Mouse (Mus musculus) gastrocnemius, postnatal 14 days (tissue): Measurements from ENCODE around the gene Slc38a10. TPM values are rescaled to one million over a fixed set of nuclear protein-coding genes. Genes with fewer than 3 reads are reported as not detected.

Experiments
- DNase-seq: peaks from one replicate; pipeline ENCODE4 v3.0.0; 2021; ENCODE audit warnings: mixed read lengths
- intact Hi-C: fragments of 180-260 bp; cut with DNase I; formaldehyde crosslinking; loops from one replicate; pipeline ENCODE4 v1.15.1; 2025; ENCODE audit warnings: low total_unique reads
- total RNA-seq, 2 experiments: library from RNA; stranded (reverse); gene quantifications; 2 replicates each; pipeline ENCODE4 v1.2.3; 2021

The Slc38a10 gene
- total RNA-seq, 2 experiments from 2014 or later = 56.1 to 60.8 TPM

DNA sequence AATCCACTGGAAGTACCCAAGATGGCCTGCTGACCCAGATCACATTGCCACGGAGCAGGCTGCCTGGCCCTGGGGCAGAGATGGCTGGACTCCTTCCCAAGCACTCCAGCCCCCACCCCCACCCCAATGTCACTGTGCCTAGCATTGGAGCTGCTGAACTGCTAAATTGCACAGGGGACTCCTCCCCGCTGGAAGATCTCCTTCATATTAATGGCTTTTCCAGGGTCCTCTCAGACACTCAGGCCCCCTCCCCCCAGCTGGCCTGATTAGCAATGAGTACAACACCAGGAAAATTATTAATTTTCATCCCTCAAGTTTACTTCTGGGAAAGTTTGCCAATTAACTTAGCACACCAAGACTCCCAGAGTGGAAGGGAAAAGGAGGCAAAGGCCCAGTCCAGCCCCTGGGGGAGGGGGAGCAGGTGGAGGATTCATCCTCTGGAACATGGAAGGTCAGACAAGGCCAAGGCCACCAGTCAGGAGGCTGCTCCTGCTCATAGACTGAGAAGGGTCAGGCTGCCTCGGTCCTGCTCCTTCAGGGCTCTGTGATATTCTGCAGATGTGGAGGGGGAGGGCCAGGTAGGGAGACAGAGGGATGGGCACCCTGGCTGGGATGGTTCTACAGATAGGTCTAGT, 31.4 kb upstream of the Slc38a10 start:
- no peak for DNase-seq
- intact Hi-C loops = no loop called here

DNA sequence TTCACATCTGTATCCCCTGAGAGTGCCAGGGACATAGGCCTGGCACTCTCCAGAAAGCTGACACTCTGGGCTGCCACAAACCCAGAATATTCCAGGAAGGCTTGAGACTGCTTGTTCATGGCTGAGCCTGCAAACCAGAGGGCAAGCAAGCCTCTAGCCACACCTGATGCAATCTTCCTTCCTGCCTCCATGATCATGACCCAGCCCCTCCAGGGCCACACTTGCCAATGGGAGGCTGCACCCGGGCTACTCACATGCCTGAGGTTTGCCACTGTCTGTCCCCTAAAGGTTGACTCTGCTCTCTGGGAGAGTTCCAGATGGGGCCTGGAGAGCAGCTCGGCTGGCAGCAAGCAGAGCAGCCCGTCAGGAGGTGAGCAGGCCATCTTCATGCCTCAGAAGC, 30.2 kb upstream of the Slc38a10 start:
- intact Hi-C loops = no loop called here

DNA sequence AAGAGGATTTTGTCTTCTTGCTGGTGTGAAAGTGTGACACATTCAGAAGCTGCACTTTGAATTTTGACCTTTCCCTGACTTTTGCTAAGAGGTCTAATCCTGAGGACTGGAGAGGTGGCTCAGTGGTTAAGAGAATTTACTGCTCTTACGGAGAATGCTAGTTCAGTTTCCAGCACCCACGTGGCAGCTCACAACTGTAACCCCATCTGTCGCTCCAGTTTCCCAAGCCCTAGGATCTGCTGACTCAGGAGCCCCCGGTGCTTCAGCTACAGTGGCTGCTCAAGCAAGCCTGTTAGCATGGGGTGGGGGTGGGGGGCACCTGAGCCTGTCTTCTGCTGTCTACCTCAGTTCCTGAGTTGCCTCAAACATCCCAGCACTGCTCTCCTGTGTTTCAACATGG, 28.2 kb upstream of the Slc38a10 start:
- intact Hi-C loops = loop anchor here (10.0 kb wide), 1 partner anchor 125 kb away; no protein-coding TSS in a partner anchor
- peak; percentile 41 for DNase-seq

More for the DNA sequence above, 30.2 kb upstream of the Slc38a10 start:
- DNase-seq = no peak

DNA sequence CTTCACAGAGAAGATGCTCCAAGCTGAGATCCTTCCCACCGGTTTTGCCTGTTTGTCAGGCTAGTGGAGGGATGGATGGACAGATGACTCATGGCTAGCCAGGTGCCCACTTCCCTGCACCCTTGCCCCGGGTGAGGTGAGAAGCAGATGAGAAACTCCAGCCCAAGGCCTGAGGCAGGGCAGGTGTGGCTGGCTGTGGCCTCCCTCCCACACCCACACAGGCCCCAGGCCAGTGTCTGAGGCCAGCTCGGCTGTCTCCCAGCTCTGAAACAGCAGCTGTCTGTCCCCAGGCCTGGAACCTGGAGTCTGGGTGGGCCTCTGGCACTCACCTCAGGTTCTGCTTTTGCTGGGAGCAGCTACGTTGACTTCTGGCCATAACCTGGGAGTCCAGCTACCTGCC, 24.8 kb upstream of the Slc38a10 start:
- DNase-seq = no peak
- intact Hi-C loops = loop anchor here (10.0 kb wide), 1 partner anchor 129 kb away; no protein-coding TSS in a partner anchor

DNA sequence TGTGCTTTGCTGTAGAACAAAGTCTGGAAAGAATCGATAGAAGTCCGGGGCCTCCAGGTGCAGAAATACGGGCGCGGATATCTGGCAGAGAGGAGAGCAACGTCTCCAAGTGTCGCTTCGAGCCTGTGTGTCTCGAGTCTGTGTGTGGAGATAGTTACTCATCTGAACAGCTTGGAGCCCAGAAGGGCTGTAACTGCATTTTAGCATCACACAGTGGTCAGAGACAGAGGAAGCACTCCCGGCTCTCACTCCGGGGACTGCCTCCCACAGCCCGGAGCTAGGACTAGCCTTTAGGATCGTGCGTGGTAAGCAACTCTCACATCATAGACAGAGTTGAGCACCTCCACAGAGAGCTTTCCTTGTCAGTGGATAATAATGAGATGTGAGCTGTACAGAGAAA, 22.1 kb upstream of the Slc38a10 start:
- intact Hi-C loops = loop anchor here (10.0 kb wide), 1 partner anchor 132 kb away; no protein-coding TSS in a partner anchor
- no peak for DNase-seq

DNA sequence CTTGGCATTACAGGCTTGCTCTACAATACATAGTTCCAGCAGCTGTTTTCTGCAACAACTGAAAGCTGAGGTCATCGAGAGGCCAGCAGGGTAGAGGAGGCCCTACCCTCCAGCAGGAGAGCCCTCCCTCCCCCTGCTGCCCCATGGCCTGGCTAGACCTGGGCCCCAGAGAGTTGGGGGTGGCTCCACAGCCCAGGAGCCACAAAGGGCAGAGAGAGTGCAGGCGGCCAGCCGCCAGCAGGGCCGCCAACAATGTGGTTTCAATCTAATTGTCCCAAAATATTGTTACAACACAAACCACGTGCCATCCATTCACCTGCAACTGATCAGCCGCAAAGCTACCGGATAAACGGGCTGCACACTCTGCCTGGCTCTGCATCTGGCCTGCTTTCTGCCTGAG, 20.0 kb upstream of the Slc38a10 start:
- no peak for DNase-seq
- intact Hi-C loops = loop anchor here (10.0 kb wide), 1 partner anchor 134 kb away; no protein-coding TSS in a partner anchor

DNA sequence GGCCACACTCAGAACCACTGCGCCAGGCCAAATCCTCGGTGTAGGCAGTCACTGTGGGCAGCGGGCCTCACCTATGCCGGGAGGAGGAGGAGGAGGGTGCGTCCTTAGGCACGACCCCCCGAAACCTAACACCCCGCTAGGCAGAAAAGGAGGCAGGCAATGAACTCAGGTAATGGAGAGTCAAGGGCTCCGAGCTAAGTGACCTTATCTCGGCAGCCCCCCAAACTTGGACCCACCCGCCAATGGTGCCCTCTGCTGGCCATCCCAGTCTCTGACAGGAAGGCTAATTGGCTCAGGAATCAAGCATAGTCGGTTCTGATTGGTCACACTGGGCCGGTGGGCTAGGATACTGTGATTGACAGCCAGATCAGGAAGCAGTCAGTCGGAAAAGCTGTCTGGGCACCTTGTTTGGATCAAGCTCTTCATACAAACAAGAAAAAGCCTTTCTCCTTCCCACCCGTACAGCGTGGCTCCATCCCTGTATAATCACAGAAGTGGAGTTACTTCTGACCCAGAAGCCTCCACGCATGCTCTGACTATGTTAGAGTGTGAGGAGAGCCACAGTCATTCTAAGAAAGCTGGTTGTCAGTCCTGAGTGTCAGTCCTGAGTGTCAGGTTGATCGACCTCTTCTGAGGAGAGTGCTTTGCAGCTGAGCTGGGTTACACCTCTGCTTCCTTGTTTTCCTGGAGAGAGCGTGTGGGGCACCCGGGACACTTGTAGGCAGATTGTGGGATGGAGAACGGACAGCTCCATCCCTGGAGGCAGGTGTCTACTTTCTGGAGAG, 18.3 kb upstream of the Slc38a10 start:
- intact Hi-C loops = no loop called here
- peak; percentile 76 for DNase-seq

DNA sequence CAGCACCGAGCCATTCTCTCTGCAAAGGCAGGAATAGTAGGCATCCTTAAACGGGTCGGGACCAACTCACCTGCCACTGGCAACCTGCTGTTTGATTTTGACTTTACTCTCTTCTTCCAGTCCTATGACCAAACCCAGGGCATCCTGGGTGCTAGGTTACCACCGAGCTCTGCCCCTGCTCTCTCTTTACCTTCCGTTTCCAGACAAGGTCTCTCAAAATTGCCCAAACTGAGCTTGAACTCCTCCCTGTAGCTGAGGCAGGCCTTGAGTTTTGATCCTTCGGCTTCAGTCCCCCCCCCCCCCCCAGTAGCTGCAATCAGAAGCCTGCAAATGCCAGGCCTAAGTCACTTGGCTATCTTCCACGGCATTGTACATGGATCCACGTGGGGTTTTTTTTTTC, 17.4 kb upstream of the Slc38a10 start:
- intact Hi-C loops = no loop called here
- DNase-seq = no peak

DNA sequence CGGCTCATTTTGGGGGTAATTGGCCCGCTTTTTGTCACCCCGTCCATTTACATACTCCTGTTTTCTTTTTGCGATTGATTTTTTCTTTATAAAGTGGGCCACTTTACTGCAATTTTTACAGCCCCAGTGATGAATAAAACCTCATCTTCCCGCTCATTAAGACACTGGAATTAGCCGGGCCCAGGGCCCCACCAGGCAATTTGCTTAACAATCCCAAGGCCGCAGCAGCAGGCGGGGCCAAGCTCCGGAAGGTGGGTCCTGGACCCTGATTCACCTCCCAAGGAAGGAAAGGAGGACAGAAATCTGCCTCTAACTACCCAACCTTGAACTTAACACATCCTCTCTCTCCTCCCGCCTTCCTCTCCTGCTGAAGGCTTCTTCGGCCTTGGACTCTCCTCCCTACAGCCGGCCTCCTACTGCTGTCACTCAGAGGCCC, 16.8 kb upstream of the Slc38a10 start:
- no peak for DNase-seq
- intact Hi-C loops = no loop called here

DNA sequence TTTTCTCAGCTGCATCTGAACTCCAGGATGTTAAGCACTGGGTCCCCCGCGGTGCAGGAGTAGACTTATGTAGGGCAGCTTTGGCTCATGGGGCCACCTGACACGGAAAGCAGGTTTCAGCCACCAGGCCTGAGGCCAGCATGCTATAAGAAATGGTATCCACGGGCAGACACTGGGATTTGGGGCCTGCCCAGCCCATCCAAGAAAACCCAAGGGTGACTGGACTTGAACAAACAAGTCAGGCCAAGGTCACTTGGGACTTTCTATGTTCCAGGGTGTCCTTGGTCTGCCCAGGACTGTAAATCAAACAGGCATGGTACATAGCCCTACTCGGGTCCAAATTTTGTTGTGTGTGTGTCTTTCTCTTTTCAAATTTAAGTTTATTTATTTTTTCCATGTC, 15.9 kb upstream of the Slc38a10 start:
- no peak for DNase-seq
- intact Hi-C loops = no loop called here

DNA sequence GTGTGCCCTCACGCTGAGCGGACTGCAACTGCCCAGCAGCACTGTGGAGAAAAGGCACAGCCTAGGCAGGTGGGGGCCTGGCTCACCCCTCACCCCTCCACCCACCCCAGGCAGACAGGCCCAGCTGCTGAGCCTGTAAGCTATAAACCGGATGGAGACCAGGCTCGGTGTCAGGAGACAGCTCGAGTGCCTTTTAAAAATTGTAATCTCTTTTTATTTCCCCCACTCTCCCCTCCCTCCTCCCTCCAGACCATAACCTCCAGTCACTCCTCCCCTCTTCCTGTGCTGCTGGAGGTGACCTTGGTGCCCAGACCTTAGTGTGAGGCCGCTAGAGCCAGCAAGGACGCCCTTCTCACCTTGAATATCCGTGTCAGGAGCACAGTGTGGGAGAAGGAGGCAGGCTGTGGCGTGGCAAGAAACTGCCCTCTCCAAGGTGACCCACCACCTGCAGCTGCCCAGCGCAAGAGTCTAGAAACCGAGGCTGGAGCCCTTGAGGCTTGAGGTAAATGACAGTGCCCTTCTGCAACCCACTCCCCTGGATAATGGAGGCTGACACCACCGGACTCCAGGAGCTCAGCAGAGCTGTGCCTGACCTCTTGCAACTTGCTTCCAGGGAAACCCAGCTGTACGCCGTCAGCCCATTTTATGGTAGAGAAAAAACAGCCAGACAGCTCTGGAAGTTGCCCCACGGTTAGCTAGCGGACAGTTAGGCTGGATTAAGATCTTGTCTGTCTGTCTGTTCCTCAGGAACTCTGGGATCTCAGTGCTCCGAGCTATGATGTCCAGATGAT, 13.5 kb upstream of the Slc38a10 start:
- no peak for DNase-seq
- intact Hi-C loops = loop anchor here (5.0 kb wide), 1 partner anchor 52 kb away; no protein-coding TSS in a partner anchor

DNA sequence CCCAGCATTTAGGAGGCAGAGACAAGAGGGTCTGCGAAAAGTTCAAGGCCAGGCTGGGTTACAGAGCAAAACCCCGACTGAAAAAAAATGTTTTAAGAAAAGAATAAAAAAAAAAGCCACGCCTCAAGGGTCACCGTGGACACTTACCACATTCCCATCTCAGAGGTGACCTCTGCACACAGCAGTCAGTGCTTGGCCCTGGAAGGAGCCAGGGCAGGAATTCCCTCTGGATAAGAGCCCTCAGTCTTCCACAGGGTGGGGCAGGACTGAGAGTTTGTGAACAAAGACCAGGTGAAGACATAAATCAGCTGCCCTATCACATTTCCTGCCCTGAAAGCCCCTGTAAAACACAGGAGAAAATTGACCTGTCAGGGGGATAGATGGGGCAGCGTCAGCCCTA, 12.9 kb upstream of the Slc38a10 start:
- no peak for DNase-seq
- intact Hi-C loops = loop anchor here (5.0 kb wide), 1 partner anchor 52 kb away; no protein-coding TSS in a partner anchor

DNA sequence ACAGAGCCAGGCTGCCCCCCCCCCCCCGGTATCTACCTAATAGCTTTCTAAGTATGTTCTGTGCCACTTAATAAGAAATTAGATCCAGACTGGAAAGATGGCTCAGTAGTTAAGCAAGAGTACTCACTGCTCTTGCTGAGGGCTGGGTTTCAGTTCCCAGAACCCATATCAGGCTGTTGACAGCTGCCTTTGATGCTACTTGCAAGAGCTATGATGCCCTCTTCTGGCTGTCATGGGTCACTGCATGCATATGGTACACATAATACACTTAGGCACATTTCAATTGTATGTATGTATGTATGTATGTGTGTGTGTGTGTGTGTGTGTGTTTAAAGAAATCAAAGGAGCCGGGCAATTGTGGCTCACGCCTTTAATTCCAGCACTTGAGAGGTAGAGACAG, 12.1 kb upstream of the Slc38a10 start:
- DNase-seq = no peak
- intact Hi-C loops = loop anchor here (5.0 kb wide), 1 partner anchor 51 kb away; no protein-coding TSS in a partner anchor

DNA sequence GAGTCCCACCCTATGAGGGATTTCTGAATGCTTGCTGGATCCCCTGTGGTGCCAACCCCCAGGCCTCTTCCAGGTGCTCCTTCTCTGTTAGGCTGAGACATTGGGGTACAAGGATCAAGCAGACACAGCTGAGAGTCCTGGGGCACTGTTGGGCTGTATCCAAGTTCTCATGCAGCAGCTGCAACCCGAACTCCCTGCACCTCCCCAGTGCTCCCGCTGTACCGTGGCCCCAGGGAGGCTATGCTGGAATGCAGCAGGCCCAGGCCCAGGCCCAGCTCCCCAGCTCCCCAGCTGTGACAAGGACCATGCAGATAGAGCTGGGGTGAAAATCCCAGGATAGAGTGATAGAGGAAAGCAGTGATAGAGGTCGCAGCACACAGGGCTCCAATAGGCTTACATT, 10.1 kb upstream of the Slc38a10 start:
- DNase-seq = no peak
- intact Hi-C loops = loop anchor here (5.0 kb wide), 1 partner anchor 49 kb away; no protein-coding TSS in a partner anchor

DNA sequence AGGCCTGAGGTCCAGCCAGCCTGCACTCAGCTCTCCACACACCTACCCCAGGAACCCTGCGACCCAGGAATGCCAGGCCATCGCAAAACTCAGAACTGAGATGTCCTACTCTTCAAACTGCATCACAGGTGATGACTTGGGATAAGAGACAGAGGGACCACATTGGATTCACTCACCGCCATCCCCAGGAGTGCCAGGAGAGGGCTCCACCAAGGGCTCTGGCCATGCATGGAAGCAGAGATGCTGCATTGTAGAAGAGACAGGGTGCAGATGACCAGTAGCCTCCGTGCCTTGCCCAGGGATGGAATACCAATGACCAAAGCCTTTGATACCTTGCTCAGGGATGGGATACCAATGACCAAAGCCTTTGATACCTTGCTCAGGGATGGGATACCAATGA, 9.3 kb upstream of the Slc38a10 start:
- no peak for DNase-seq
- intact Hi-C loops = loop anchor here (5.0 kb wide), 1 partner anchor 48 kb away; no protein-coding TSS in a partner anchor

DNA sequence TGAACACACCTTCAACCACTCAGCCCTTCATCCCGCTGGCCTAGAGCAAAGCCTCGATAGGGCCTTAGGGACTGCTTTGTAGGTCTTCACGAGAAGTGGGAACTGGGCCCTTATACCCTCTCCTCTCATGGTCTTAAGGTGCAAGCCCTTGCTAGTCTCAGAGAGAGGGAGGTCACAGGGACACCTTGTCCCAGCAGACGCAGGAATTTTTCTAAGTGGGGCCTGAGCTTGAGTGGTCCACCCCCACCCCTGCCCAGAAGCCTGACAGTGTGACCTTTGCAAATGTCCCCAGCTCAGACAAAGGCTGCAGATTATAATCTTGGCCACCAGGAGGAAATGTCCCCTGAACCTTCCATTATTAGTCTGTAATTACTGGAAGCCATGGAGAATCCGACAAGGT, 8.5 kb upstream of the Slc38a10 start:
- no peak for DNase-seq

DNA sequence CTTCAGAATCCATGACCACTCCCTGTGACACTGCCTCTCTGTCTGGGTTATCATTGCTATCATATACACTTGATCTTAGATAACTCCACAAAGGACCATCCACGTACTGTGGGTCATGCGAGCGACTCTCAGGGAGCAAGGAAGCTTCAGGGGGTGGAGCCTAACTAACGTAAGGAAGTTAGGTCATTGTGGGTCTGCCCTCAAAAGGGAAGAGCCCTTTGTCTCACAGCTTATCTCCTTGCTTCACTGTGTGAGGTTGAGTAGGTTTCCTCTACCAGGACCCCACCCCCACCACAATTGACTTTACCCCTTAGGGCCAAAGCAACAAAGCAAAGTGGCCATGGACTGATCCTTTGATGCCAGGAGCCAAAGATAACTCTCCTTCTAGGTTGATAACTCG, 7.7 kb upstream of the Slc38a10 start:
- no peak for DNase-seq

More for the DNA sequence above, 8.5 kb upstream of the Slc38a10 start:
- intact Hi-C loops = loop anchor here (5.0 kb wide), 1 partner anchor 47 kb away; no protein-coding TSS in a partner anchor

DNA sequence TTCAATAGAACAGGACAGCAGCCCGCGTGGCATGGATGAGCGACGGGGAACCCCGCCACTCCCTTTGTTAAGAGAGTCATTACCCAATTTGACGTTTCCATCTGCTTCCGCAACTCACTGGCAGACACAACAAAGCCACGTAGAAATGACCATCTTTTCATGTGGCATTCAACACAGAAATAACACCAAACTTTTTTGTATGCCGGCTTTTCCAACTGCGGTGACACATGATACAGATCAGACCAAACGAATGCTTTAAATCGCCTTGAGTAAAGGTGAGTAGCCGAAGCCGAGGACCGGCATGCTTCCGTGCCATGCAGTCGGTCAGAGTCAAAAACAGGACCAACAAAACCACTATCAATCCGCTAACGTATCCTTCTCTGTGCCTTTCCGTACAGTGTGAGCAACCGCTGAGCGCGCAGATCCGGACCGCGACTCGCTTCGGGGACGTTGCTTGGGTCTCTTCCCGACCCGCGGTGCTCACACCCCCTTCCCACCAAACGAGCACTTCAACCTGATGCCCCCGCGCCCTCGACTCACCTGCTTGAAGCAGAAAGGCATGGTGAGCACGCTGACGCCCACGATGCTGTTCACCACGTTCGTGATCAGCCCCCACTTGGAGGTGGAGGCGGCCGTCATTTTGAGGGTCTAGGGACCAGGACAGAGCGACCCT, 570 bp downstream of the Slc38a10 start:
- DNase-seq = no peak
- intact Hi-C loops = no loop called here

More for the DNA sequence above, 7.7 kb upstream of the Slc38a10 start:
- intact Hi-C loops = no loop called here

DNA sequence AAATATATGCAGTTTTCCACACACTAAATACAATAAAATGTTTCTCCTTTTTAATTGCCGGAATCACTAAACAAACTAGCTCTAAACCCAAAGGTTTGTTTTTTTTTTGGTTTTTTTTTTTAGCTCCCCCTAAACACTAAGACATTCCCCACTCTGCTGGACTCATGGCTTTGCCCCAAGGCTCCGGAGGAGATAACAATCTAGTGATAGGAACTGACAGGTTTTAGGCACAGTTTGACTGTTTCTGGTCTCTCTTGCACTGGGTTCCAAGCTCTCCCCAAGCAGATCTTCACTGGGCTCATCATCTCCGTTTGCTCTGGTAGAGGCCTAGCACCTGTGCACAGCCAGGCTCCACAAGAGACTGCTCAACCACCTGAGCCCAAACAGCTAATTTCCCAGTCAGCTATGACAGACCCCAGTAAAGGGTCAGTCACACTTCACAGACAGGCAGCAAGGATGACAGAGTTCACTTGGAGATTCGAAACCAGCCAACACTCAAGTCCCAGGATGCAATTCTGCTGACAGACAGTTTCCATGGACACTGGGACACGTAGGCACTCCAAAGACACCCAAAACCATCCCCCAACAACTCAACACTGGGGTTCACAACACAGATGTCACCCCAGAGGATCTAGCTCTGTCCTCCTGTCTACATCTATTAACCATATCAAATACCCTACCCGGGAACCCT, 1.5 kb downstream of the Slc38a10 start:
- no peak for DNase-seq
- intact Hi-C loops = no loop called here
